Mouse (Mus musculus) fibroblast of lung, adult 2 months (primary cell): Measurements from ENCODE around the gene Bmpr1a.

ENCODE experiments used
- DNase-seq: peaks from one replicate; pipeline ENCODE4 v3.0.0-alpha.2; 2011; ENCODE audit warnings: low read depth

The Bmpr1a gene

GRCm38 (mm10) chr14:34503325-34503647 is at the start of gene Bmpr1a:
TSS of gene Bmpr1a (minus strand) at chr14:34503341.
- no peak for DNase-seq

- no peak for DNase-seq
Observed at GRCm38 (mm10) chr14:34552226-34552625, 49.1 kb upstream of the Bmpr1a start.

- DNase-seq, result no peak
Observed at GRCm38 (mm10) chr14:34549004-34549671, 46.0 kb upstream of the Bmpr1a start.

- no peak for DNase-seq
Observed at GRCm38 (mm10) chr14:34548391-34549001, 45.4 kb upstream of the Bmpr1a start.

GRCm38 (mm10) chr14:34544545-34544944 is 41.4 kb upstream of the Bmpr1a start:
- no peak for DNase-seq

- no peak for DNase-seq
Observed at GRCm38 (mm10) chr14:34544001-34544400, 40.9 kb upstream of the Bmpr1a start.

- no peak for DNase-seq
Observed at GRCm38 (mm10) chr14:34543596-34543995, 40.5 kb upstream of the Bmpr1a start.

GRCm38 (mm10) chr14:34541896-34542295 is 38.8 kb upstream of the Bmpr1a start:
- no peak for DNase-seq

- DNase-seq, result no peak
Observed at GRCm38 (mm10) chr14:34540685-34541162, 37.6 kb upstream of the Bmpr1a start.

GRCm38 (mm10) chr14:34535883-34536282 is 32.7 kb upstream of the Bmpr1a start:
- DNase-seq, result no peak

- no peak for DNase-seq
Observed at GRCm38 (mm10) chr14:34533537-34533936, 30.4 kb upstream of the Bmpr1a start.

- DNase-seq, result no peak
Observed at GRCm38 (mm10) chr14:34532536-34532935, 29.4 kb upstream of the Bmpr1a start.

GRCm38 (mm10) chr14:34528804-34529203 is 25.7 kb upstream of the Bmpr1a start:
- no peak for DNase-seq

GRCm38 (mm10) chr14:34522701-34523100 is 19.6 kb upstream of the Bmpr1a start, which contains the start of gene 9230112D13Rik:
TSS of gene 9230112D13Rik (minus strand) at chr14:34522801.
- DNase-seq, result no peak

GRCm38 (mm10) chr14:34517959-34518544 is 14.9 kb upstream of the Bmpr1a start:
- no peak for DNase-seq

GRCm38 (mm10) chr14:34516960-34517577 is 13.9 kb upstream of the Bmpr1a start:
- DNase-seq, result no peak

GRCm38 (mm10) chr14:34515860-34516259 is 12.7 kb upstream of the Bmpr1a start:
- DNase-seq, result no peak

GRCm38 (mm10) chr14:34514120-34514519 is 11.0 kb upstream of the Bmpr1a start:
- DNase-seq, result no peak

- DNase-seq, result no peak
Observed at GRCm38 (mm10) chr14:34512602-34513001, 9.5 kb upstream of the Bmpr1a start.

- DNase-seq, result no peak
Observed at GRCm38 (mm10) chr14:34511901-34512300, 8.8 kb upstream of the Bmpr1a start.

GRCm38 (mm10) chr14:34508842-34509439 is 5.8 kb upstream of the Bmpr1a start:
- DNase-seq, result no peak

GRCm38 (mm10) chr14:34508187-34508840 is 5.2 kb upstream of the Bmpr1a start:
- DNase-seq, result no peak
